Mouse (Mus musculus): ENCODE data around the gene Mogat1. TPM values are rescaled to one million over a fixed set of nuclear protein-coding genes. Genes with fewer than 3 reads are reported as not detected.
"Not testable (repeated sequence)": the region's sequence is repeated elsewhere in the genome, so short reads cannot be mapped to it uniquely, and the experiment has no call there.

Mogat1 gene
- polyA plus RNA-seq, 3 experiments from 2014 or later: not detected

DNA sequence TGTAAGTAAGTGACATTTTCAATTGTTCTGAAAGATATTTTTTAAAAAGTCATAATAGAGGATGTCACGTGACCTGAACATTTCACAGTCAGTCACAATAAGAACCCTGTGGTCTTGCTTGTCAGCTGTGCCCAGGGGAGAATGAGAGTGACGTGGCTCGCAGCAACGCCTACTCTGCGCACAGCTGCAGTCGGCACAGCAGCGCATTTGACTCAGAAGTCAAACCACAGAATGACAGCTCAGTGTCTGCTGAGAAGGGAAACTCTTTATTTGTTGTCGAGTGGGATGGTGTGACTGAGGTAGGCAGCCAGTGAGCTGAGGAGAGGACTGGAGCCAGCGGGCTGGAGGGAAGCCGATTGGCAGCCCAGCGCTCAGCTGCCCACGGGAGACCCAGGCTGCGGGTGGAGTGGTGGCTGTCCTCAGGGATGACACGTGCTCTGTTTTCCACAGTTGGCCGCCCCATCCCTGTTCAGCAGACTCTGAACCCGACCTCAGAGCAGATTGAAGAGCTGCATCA, 26.8 kb downstream of the Mogat1 start:
- peak; percentile 93 for ATAC-seq

DNA sequence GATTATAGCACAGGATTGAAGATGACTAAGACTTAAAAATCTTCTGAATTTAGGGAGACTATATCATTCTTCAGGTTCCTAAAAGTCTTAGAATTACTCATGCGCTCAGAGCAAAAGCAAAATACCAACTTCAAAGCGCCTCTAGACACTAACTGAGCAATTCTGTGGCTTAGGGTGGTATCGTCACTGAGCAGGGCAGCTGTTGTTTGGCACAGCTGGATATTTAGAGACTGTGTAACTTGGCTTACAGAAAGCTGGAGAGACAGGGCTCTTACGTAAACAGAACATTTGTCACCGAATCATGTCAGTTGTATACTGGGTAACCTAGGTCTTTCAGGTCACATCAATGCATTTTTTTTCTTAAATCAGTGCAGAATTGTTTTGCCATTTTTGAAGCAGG, 27.6 kb downstream of the Mogat1 start:
- ATAC-seq: peak; percentile 22

DNA sequence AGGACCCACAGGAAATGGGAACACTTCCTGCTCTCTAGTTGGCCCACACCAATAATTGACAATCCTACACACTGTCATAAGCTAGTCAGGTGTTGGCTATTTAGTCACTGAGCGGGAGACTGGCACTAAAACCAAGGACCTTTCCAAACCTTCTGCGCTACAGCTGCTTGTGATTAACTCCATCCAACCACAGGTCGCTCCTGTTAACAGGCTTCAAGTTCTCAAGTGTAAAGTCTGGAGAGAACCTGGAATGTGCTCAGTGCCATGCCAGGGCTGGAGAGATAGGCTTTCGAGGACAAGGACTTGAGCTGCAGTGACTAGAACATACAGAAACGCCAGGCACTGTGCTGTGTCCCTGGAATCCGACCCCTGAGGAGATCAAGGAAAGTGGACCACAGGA, 28.4 kb downstream of the Mogat1 start:
- ATAC-seq: no peak

DNA sequence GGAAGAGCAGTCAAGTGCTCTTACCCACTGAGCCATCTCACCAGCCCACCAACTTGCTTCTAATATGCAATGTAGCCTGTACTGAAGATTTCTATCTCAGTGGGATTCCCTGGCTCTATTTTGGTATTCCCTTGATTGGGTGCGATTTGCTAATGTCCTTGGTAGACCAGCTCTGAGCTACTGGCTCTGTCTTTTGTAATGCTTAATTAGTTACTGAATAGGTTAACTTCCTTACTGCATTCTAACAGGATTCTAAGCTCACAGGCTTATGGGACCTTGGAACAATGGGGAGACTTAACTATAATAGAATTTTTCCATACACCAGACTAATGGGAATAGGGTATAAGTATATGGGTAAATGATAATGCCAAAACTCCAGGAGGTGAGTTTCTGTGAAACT, 32.8 kb downstream of the Mogat1 start:
- not testable (repeated sequence) for ATAC-seq

DNA sequence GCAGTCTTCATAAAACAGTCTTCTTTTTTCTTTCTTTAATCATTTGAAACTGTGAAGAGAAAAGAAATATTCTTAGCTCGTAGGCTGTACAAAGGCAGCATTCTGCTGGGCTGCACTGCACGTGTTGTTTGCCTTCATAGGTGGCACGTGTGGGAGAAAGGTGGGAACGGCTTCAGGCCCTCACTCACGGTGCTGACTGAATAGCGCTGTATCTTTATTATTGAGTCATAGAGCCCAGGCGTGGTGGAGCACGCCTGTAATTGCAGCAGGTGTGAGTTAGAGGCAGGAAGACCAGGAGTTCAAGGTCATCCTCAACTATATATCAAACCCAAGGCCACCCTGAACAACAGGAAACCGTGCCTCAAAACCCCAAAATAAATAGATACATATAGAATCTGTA, 35.5 kb downstream of the Mogat1 start:
- no peak for ATAC-seq

DNA sequence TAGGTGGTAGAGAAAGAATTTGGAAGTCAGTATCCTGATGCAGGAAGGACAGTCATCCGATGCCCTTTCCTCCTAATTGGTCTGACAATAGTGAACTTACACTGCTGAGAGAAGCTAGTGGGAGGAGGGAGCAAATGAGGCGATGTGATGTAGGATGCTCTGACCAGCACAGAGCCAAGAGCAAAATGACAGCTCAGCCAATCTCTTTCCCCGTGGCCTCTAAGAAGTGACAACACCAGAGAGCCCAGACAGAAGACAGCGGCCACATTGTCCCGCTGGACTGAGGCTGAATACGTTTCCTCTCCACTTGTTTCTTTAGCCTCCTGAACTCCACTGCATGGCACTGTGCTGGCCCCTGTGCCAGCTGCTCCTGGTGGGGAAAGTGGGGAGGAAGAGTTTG, 38.2 kb downstream of the Mogat1 start:
- no peak for ATAC-seq

DNA sequence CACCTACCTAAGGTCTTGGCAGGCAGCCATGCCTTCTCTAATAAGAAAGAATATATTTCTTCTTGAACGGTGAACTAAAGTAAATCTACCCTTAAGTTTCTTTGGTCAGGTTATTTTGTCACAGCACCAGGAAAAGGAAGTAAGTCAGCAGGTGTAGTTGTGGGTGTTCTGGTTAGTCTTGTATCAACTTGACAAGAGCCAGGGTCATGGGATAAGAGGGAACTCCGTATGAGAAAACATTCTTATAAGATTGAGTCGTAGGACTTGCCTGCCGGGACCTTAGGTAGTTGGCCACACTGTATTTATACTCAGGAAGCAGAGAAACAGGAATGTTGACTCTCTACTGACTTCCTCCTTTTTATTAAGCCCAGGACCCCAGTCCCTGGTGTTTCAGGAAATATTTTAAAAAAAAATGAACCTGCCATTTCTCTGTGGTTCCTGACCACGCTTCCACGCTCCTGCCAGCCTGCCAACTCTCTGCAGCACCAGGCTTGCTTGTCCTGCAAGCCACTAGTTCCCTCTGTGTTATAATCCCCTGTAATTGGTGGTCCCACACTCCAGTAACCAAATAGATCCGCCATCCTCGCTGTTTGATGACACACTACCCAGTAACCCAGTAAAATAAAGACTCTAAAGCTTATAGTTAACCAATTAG, 43.3 kb downstream of the Mogat1 start:
- ATAC-seq: no peak

DNA sequence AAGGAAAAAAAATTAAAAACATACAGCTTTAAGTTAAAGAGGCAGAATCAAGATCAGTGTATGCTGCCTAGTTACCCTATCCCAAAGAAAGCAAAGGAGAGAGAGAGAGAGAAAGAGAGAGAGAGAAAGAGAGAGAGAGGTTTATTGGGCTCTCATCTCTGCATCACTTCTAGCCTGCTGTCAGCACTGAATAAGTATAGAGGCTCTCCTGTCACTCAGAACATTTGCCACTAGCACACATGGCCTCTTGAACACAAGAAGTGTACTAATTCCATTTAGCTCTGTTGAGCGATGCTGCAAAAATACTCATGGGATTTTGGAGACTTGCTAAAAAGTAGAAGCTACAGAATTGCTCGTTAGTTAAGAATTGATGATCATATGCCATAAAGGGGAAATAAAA, 56.2 kb downstream of the Mogat1 start:
- ATAC-seq: no peak

DNA sequence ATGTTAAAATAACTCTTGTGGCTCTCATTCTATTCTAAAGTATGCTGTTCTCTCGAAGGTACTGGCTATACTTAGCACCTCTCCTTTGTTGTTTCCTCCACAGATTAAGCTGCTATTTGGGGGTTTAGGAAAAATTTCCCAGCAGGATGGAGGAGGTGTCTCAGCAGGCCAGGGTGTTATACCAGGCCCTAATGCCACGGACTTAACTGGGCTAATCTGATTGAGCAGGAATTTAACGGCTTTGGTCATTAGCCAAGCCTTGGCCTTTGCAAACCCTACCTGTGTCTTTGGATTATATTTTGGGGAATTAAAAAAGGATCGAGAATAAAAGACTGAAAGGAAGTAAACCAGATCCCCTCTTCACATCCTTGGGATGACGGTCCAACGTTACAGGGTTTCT, 56.6 kb downstream of the Mogat1 start:
- ATAC-seq: no peak

DNA sequence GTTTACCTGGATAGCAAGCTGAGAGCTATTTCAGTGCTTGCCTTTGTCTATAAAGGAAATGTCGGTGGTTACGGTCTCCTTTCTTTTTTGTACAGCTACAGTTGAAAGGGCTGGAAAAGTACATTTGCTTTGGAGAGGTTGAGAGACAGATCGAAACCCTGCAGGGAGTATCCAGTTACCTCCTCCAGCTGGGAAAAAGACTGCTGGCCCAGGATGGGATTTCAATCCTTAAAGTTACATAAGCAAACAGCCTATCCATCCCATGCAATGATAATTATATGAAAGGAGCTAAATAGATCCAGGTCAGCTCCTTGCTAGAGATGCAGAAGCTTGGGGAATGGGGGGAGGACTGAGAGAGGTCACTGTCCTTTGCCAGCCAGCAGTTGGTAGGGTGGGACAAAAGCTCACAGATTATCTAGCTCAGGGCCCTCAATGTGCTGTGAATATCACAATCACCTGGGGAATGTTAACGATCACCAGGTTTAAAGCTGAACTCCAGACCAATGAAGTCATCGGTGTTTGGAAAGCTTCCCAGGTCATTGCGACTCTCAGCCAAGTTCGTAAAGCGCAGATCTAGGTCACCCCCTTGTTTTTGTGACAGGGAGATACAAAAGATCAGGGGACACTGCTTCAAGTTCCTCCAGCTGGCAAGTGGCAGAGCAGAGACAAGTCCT, 57.2 kb downstream of the Mogat1 start:
- no peak for ATAC-seq

DNA sequence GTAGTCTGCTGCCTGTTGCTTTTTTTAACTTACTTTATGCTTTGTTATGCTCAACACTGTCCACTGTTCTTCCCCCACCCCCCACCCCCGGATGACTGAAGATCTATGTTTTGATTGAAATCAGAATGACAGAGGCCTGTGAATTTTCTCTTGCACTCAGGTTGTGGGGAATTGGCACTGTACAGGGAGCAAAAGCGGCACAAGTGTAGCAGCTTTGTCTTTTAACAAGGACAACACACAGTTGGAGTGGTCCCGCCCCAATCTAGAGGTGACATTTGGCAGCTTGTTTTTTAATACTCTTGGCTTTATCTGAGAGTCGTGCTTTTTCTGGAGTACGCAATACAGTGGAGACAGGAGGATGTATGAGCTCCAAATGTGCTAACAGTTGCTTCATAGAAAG, 58.8 kb downstream of the Mogat1 start:
- ATAC-seq: no peak

DNA sequence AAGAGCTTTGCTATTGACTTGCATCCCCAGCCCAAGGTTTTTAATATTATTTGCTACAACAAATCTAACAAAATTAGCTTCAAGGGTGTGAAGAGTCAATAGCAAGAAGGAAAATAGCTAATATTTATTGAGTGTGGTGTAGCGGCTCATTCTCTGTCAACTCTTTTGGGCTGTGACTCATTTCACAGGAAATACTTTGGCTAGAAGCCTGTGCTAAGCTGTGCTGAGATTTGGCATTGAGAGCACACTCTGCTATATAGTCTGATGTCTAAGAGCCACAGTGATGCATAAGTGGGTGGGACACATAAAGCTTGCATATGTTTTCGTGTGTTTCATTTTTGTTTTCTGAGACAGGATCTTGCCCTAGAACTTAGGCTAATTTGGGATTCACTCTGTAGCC, 74.3 kb downstream of the Mogat1 start:
- no peak for ATAC-seq

DNA sequence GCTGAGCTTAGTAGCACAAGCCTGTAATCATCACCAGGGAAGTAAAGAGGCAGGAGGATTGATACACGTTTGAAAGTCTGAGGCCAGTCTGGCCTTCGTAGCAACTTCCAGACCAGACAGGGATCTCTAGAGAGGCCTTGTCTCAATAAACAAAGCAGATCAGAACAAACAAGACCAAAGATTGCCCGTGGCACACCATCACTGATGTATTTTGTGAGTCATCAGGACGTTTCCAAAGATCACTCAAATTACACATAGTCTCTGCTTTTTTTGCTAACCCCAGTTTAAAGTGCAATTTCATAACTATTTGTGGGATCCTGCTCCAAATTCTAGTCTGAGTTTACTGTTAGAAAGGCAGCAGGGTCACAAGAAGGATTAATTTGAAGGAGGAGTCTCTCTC, 76.2 kb downstream of the Mogat1 start:
- ATAC-seq: no peak

Other genes starting within 250 kb of the Mogat1 start
- 1 to 10 TPM; 1.2 to 1.7 (median 1.5) TPM for gene Sgpp2, start 200.6 kb upstream of the Mogat1 start, polyA plus RNA-seq (2017; shearing (Covaris generic))
- 10 to 100 TPM; 62.2 to 73.8 (median 68.2) TPM for gene Farsb, start 22.1 kb upstream of the Mogat1 start, polyA plus RNA-seq (2017; shearing (Covaris generic))
- not detected for gene BC035947, start 1.2 kb downstream of the Mogat1 start, polyA plus RNA-seq (2017; shearing (Covaris generic))
- 1 to 10 TPM in 2 of 3 experiments, under 1 TPM in 1; 0.77 to 5.7 (median 2.1) TPM for gene Acsl3, start 146.8 kb downstream of the Mogat1 start, polyA plus RNA-seq (2017; shearing (Covaris generic))
- gene Utp14b, start 147.0 kb downstream of the Mogat1 start, polyA plus RNA-seq (2017; shearing (Covaris generic)): under 1 TPM; 0.10 to 0.93 (median 0.42) TPM

Measured in inflammation-experienced regulatory T-cells, adult 6 months (primary cell).